8 mouse cellular contexts compared by ENCODE assay signal in genomic region chrX:74270062-74270901, GRCm38 (mm10). TPM values are rescaled to one million over a fixed set of nuclear protein-coding genes. Genes with fewer than 3 reads are reported as not detected.
DNase-seq lines count a peak whose midpoint lies in the region; ATAC-seq and TF ChIP-seq lines count a peak whose summit lies in the region.

Gene Rpl10, plus strand, starts transcription at chrX:74270812.

- H3K4me2 ChIP-seq in forebrain, postnatal 0 days (ENCODE audit: low read depth): peak within 1 kb of the TSS; percentile 52
- H3K4me2 ChIP-seq in lung, embryonic 15.5 days: peak within 1 kb of the TSS; percentile 55

- peaks cover 16% of the 10 kb centered on the region for H3K36me3 ChIP-seq in G1E (replicated peaks)
- H3K36me3 ChIP-seq in forebrain, postnatal 0 days (ENCODE audit: insufficient read depth): peaks cover 4% of the 10 kb centered on the region; the same call in 1 of the 2 replicates
- H3K36me3 ChIP-seq in lung, embryonic 15.5 days: 0 out of 2 replicates have a peak, but pooled peaks cover 4% of the 10 kb centered on the region

- no peaks in the 10 kb centered on the region for H3K27me3 ChIP-seq in G1E (ENCODE audit: insufficient read depth, low read length)
- no peaks in the 10 kb centered on the region for H3K27me3 ChIP-seq in cerebellum, adult 2 months (ENCODE audit: control insufficient read depth, insufficient read depth, low read length)
- H3K27me3 ChIP-seq in forebrain, postnatal 0 days (ENCODE audit: insufficient read depth, low read length): no peaks in the 10 kb centered on the region
- H3K27me3 ChIP-seq in lung, embryonic 15.5 days: no peaks in the 10 kb centered on the region

- no peaks in the 10 kb centered on the region for H3K9me3 ChIP-seq in G1E (replicated peaks)
- no peaks in the 10 kb centered on the region for H3K9me3 ChIP-seq in forebrain, postnatal 0 days (ENCODE audit: low read length)
- no peaks in the 10 kb centered on the region for H3K9me3 ChIP-seq in lung, embryonic 15.5 days

- H3K27ac ChIP-seq in cerebellum, adult 2 months (ENCODE audit: insufficient read depth, low read length): peak within 1 kb of the TSS; percentile 97
- peak within 1 kb of the TSS; percentile 96 for H3K27ac ChIP-seq in forebrain, postnatal 0 days (ENCODE audit: low read depth, low read length)
- peak within 1 kb of the TSS; percentile 96 for H3K27ac ChIP-seq in lung, embryonic 15.5 days

- WGBS in cerebellum, adult 2 months: 8% methylated on average over 42 of the region's 42 CpGs
- 29% methylated on average over 42 of the region's 42 CpGs for WGBS in forebrain, postnatal 0 days
- WGBS in lung, embryonic 15.5 days: 13% methylated on average over 42 of the region's 42 CpGs

- peak; percentile 84 for ATAC-seq in G1E (ENCODE audit: extremely low read depth, insufficient number of reproducible peaks, low FRiP score, poor library complexity, severe bottlenecking)
- peak; percentile 94 for ATAC-seq in forebrain, postnatal 0 days
- peak; percentile 94 for ATAC-seq in lung, embryonic 15.5 days (ENCODE audit: borderline replicate concordance, extremely low read depth, low FRiP score, low TSS enrichment)

- H3K4me3 ChIP-seq in G1E (ENCODE audit: low read depth, low read length): peak within 1 kb of the TSS; percentile 70
- peak within 1 kb of the TSS; percentile 97 for H3K4me3 ChIP-seq in cerebellum, adult 2 months (replicated peaks; ENCODE audit: insufficient read depth, low read depth, low read length)
- peak within 1 kb of the TSS; percentile 53 for H3K4me3 ChIP-seq in forebrain, postnatal 0 days (ENCODE audit: low read depth, low read length)
- peak within 1 kb of the TSS; percentile 51 for H3K4me3 ChIP-seq in lung, embryonic 15.5 days

- H3K9ac ChIP-seq in forebrain, postnatal 0 days: peak within 1 kb of the TSS; percentile 65
- H3K9ac ChIP-seq in lung, embryonic 15.5 days: peak within 1 kb of the TSS; percentile 77

- peaks cover 19% of the 10 kb centered on the region for H3K4me1 ChIP-seq in G1E (ENCODE audit: insufficient read depth, low read depth, low read length)
- H3K4me1 ChIP-seq in cerebellum, adult 2 months (ENCODE audit: control insufficient read depth, insufficient read depth, low read length): peaks cover 2% of the 10 kb centered on the region; the same call in 1 of the 2 replicates
- no peaks in the 10 kb centered on the region for H3K4me1 ChIP-seq in forebrain, postnatal 0 days (ENCODE audit: insufficient read depth)
- H3K4me1 ChIP-seq in lung, embryonic 15.5 days: peaks cover 3% of the 10 kb centered on the region; the same call in 1 of the 2 replicates

- peak; percentile 92 for TF ChIP-seq POLR2A in cerebellum, adult 2 months (IDR thresholded peaks at IDR 0.05; ENCODE audit: borderline replicate concordance, insufficient read depth, low read length)

- no peak for TF ChIP-seq CTCF in G1E (IDR thresholded peaks at IDR 0.05; ENCODE audit: low read depth, low read length)
- no peak for TF ChIP-seq CTCF in cerebellum, adult 2 months (IDR thresholded peaks at IDR 0.05; ENCODE audit: borderline replicate concordance, insufficient read depth, low read depth, low read length)
- peak; percentile 62 for TF ChIP-seq CTCF in forebrain, postnatal 0 days (IDR thresholded peaks at IDR 0.05; ENCODE audit: low read depth)

- DNase-seq in G1E (ENCODE audit: low spot score): peak; percentile 54
- DNase-seq in cerebellum, adult 2 months: peak; percentile 88 to 95
- peak; percentile 95 for DNase-seq in forebrain, postnatal 0 days
- peak; percentile 92 for DNase-seq in heart, postnatal 4 days
- DNase-seq in layer of hippocampus, adult 8-10 months (ENCODE audit: low spot score in 2 of 2): peak; percentile 93 to 94
- DNase-seq in ovary, adult 18-20 months (ENCODE audit: low spot score): peak; percentile 93
- peak; percentile 96 for DNase-seq in thymus, postnatal 0 days (ENCODE audit: low spot score)

RNA-seq across cellular contexts. Expression of gene Rpl10, which starts in this region (rescaled TPM):
- total RNA-seq in G1E (2014; fragmentation: Nextera tagmentation) (3,507 and 3,613 TPM in 2 replicates), G1E (2017) (1,842 and 1,992 TPM in 2 replicates)
- polyA plus RNA-seq in G1E (2012): 832 and 1,009 TPM in 2 replicates
- polyA plus RNA-seq in cerebellum, adult 2 months (2012; rRNA removed): 511 and 570 TPM in 2 replicates
- 2,018 and 2,171 TPM in 2 replicates for total RNA-seq in forebrain, postnatal 0 days (2014; rRNA removed)
- 467 and 512 TPM in 2 replicates for polyA plus RNA-seq in forebrain, postnatal 0 days (2015; fragmentation: Nextera tagmentation; extraction: Ambion mirVana)
- 100 to 1,000 TPM; 297 to 347 TPM for total RNA-seq in heart, postnatal 4 days (2021)
- 100 to 1,000 TPM; 106 to 243 (median 166) TPM for total RNA-seq in layer of hippocampus, adult 8-10 months (2022)
- polyA plus RNA-seq in lung, embryonic 15.5 days (2015; fragmentation: Nextera tagmentation; extraction: Ambion mirVana): 846 and 923 TPM in 2 replicates
- 838 and 891 TPM in 2 replicates for polyA plus RNA-seq in thymus, postnatal 0 days (2015; fragmentation: Nextera tagmentation; extraction: Ambion mirVana)

Comparison
In these comparisons a context has a peak if more than half of its experiments do, and no peak if none do; other contexts are left out.
1. Peak in every context shown above with its lines: DNase-seq, ATAC-seq, H3K4me3 ChIP-seq and H3K27ac ChIP-seq.